29 mouse cellular contexts compared by ENCODE assay signal in genomic region chr4:129097006-129097405, GRCm38 (mm10). TPM values are rescaled to one million over a fixed set of nuclear protein-coding genes. Genes with fewer than 3 reads are reported as not detected.
DNase-seq lines count a peak whose midpoint lies in the region; ATAC-seq and TF ChIP-seq lines count a peak whose summit lies in the region.
"Had no signal": no experiment of that assay in that cellular context is flagged by ENCODE, and none has a peak within 500 bp of the region (broad histone marks: within the 10 kb centered on the region; RNA-seq: fewer than 3 reads in every experiment).

No protein-coding gene starts in this region.

- no peak for DNase-seq in midbrain, postnatal 0 days (ENCODE audit: low spot score)
- DNase-seq in midbrain, embryonic 10.5 days (ENCODE audit: low spot score): no peak
- DNase-seq in ES-E14 (ENCODE audit: low read depth, low spot score): no peak
- peak; percentile 65 for DNase-seq in ZHBTc4 (ENCODE audit: low read depth, low spot score)
- DNase-seq in adrenal gland, adult 2 months: no peak
- no peak for DNase-seq in heart, postnatal 25 days (ENCODE audit: low spot score)
- DNase-seq: adrenal gland, postnatal 10 days; adrenal gland, postnatal 36 days; cerebellum, adult 18-20 months; cerebellum, adult 9-10 months; cerebellum, postnatal 14 days; forebrain, postnatal 0 days; gastrocnemius, adult 2 months; gastrocnemius, postnatal 14 days; heart, adult 11 months; heart, postnatal 10 days; heart, postnatal 4 days had no signal

- no peak overlapping the region for H3K27ac ChIP-seq in intestine, postnatal 0 days (ENCODE audit: low read depth, low read length)
- H3K27ac ChIP-seq in intestine, embryonic 16.5 days (ENCODE audit: low read length): no peak overlapping the region
- no peak overlapping the region for H3K27ac ChIP-seq in midbrain, postnatal 0 days (ENCODE audit: low read depth, low read length)
- H3K27ac ChIP-seq in midbrain, embryonic 10.5 days (replicated peaks): no peak overlapping the region
- H3K27ac ChIP-seq in ES-E14 (ENCODE audit: insufficient read depth, low read depth, low read length, poor library complexity, severe bottlenecking): no peak overlapping the region
- H3K27ac ChIP-seq: forebrain, embryonic 10.5 days; gastrocnemius, adult 2 months; heart, embryonic 15.5 days; hindbrain, embryonic 15.5 days; intestine, embryonic 15.5 days had no signal

- 78% methylated on average over 7 of the region's 7 CpGs for WGBS in intestine, postnatal 0 days
- WGBS in intestine, embryonic 16.5 days: 71% methylated on average over 7 of the region's 7 CpGs
- WGBS in midbrain, postnatal 0 days: 77% methylated on average over 7 of the region's 7 CpGs
- 81% methylated on average over 7 of the region's 7 CpGs for WGBS in midbrain, embryonic 10.5 days

- no peak overlapping the region for H3K4me2 ChIP-seq in intestine, postnatal 0 days (replicated peaks; ENCODE audit: low read depth)
- no peak overlapping the region for H3K4me2 ChIP-seq in intestine, embryonic 16.5 days (ENCODE audit: low read depth, low read length)
- no peak overlapping the region for H3K4me2 ChIP-seq in midbrain, postnatal 0 days (ENCODE audit: low read depth, low read length, poor library complexity, severe bottlenecking)
- H3K4me2 ChIP-seq: heart, embryonic 12.5 days; heart, embryonic 15.5 days; hindbrain, embryonic 15.5 days; intestine, embryonic 15.5 days had no signal

- no peaks in the 10 kb centered on the region for H3K4me1 ChIP-seq in intestine, postnatal 0 days (replicated peaks; ENCODE audit: control insufficient read depth, insufficient read depth, low read length)
- no peaks in the 10 kb centered on the region for H3K4me1 ChIP-seq in intestine, embryonic 16.5 days (ENCODE audit: control insufficient read depth, insufficient read depth, low read length)
- no peaks in the 10 kb centered on the region for H3K4me1 ChIP-seq in midbrain, postnatal 0 days (ENCODE audit: insufficient read depth, low read length)
- no peaks in the 10 kb centered on the region for H3K4me1 ChIP-seq in midbrain, embryonic 10.5 days
- H3K4me1 ChIP-seq in ES-E14 (ENCODE audit: control insufficient read depth in 2 of 2, insufficient read depth in 2 of 2, low read length in 2 of 2, poor library complexity in 1 of 2): no peaks in the 10 kb centered on the region
- H3K4me1 ChIP-seq: forebrain, embryonic 10.5 days; heart, embryonic 12.5 days; heart, embryonic 15.5 days; hindbrain, embryonic 15.5 days; intestine, embryonic 15.5 days had no signal

- no peak overlapping the region for H3K4me3 ChIP-seq in intestine, postnatal 0 days (ENCODE audit: low read depth, low read length)
- H3K4me3 ChIP-seq in intestine, embryonic 16.5 days (ENCODE audit: low read length): no peak overlapping the region
- no peak overlapping the region for H3K4me3 ChIP-seq in midbrain, postnatal 0 days (ENCODE audit: low read depth, low read length)
- no peak overlapping the region for H3K4me3 ChIP-seq in midbrain, embryonic 10.5 days
- no peak overlapping the region for H3K4me3 ChIP-seq in ES-E14 (ENCODE audit: insufficient read depth in 1 of 2, low read depth in 1 of 2, low read length in 2 of 2, poor library complexity in 1 of 2, severe bottlenecking in 1 of 2)
- H3K4me3 ChIP-seq: forebrain, embryonic 10.5 days; gastrocnemius, adult 2 months; heart, embryonic 12.5 days; heart, embryonic 15.5 days; hindbrain, embryonic 15.5 days; intestine, embryonic 15.5 days had no signal

- no peaks in the 10 kb centered on the region for H3K36me3 ChIP-seq in intestine, postnatal 0 days (ENCODE audit: control insufficient read depth, insufficient read depth)
- no peaks in the 10 kb centered on the region for H3K36me3 ChIP-seq in intestine, embryonic 16.5 days (ENCODE audit: control insufficient read depth, insufficient read depth, low read length)
- no peaks in the 10 kb centered on the region for H3K36me3 ChIP-seq in midbrain, postnatal 0 days (ENCODE audit: insufficient read depth, low read length)
- no peaks in the 10 kb centered on the region for H3K36me3 ChIP-seq in midbrain, embryonic 10.5 days
- no peaks in the 10 kb centered on the region for H3K36me3 ChIP-seq in ES-E14 (ENCODE audit: control insufficient read depth, insufficient read depth, low read length, poor library complexity, severe bottlenecking)
- H3K36me3 ChIP-seq: forebrain, embryonic 10.5 days; heart, embryonic 12.5 days; heart, embryonic 15.5 days; hindbrain, embryonic 15.5 days; intestine, embryonic 15.5 days had no signal

- no peak for ATAC-seq in intestine, postnatal 0 days
- ATAC-seq in intestine, embryonic 16.5 days: no peak
- ATAC-seq in midbrain, postnatal 0 days (ENCODE audit: low FRiP score): no peak
- ATAC-seq: activated CD4-positive, CD25-positive, alpha-beta regulatory T cell, adult 4 months; forebrain, embryonic 14.5 days; forebrain, postnatal 0 days; intestine, embryonic 15.5 days; Patski had no signal

- H3K9me3 ChIP-seq in intestine, postnatal 0 days (ENCODE audit: control insufficient read depth): no peaks in the 10 kb centered on the region
- no peaks in the 10 kb centered on the region for H3K9me3 ChIP-seq in intestine, embryonic 16.5 days (ENCODE audit: control insufficient read depth, low read length)
- H3K9me3 ChIP-seq in midbrain, postnatal 0 days (ENCODE audit: low read length): no peaks in the 10 kb centered on the region
- H3K9me3 ChIP-seq in midbrain, embryonic 10.5 days (replicated peaks): no peaks in the 10 kb centered on the region
- no peaks in the 10 kb centered on the region for H3K9me3 ChIP-seq in ES-E14 (ENCODE audit: control insufficient read depth, insufficient read depth, low read depth, low read length)
- H3K9me3 ChIP-seq: forebrain, embryonic 10.5 days; heart, embryonic 12.5 days; heart, embryonic 15.5 days; hindbrain, embryonic 15.5 days; intestine, embryonic 15.5 days had no signal

- in situ Hi-C loops in ES-E14 (cut with MboI; ENCODE audit: low sequenced_read_pairs in 2 of 2, unreplicated experiment in 2 of 2): no loop called here

- peak; percentile 41 for TF ChIP-seq CTCF in intestine, postnatal 0 days (IDR thresholded peaks at IDR 0.05; ENCODE audit: low read depth)
- TF ChIP-seq CTCF in midbrain, postnatal 0 days (IDR thresholded peaks at IDR 0.05): 0 out of 2 replicates have a peak, but pooled peaks have one; percentile 9

- H3K27me3 ChIP-seq in intestine, postnatal 0 days (replicated peaks; ENCODE audit: control insufficient read depth, insufficient read depth, low read length): no peaks in the 10 kb centered on the region
- no peaks in the 10 kb centered on the region for H3K27me3 ChIP-seq in intestine, embryonic 16.5 days (replicated peaks; ENCODE audit: control insufficient read depth, insufficient read depth, low read length)
- no peaks in the 10 kb centered on the region for H3K27me3 ChIP-seq in midbrain, postnatal 0 days (ENCODE audit: insufficient read depth, low read length)
- H3K27me3 ChIP-seq in midbrain, embryonic 10.5 days (ENCODE audit: low read depth, poor library complexity, severe bottlenecking): peaks cover 18% of the 10 kb centered on the region; the same call in 1 of the 2 replicates
- H3K27me3 ChIP-seq: hindbrain, embryonic 15.5 days; intestine, embryonic 15.5 days; Patski had no signal

- H3K9ac ChIP-seq in intestine, postnatal 0 days (ENCODE audit: low read depth, low read length): no peak overlapping the region
- H3K9ac ChIP-seq in intestine, embryonic 16.5 days (ENCODE audit: low read depth, low read length): no peak overlapping the region
- no peak overlapping the region for H3K9ac ChIP-seq in midbrain, postnatal 0 days (replicated peaks; ENCODE audit: low read length, poor library complexity, severe bottlenecking)
- no peak overlapping the region for H3K9ac ChIP-seq in ES-E14 (ENCODE audit: insufficient read depth, low read depth, low read length, poor library complexity, severe bottlenecking)
- H3K9ac ChIP-seq: forebrain, postnatal 0 days; heart, embryonic 12.5 days; heart, embryonic 15.5 days; hindbrain, embryonic 15.5 days; intestine, embryonic 15.5 days had no signal

- intact Hi-C loops in heart, postnatal 25 days (cut with DNase I): no loop called here

RNA-seq across cellular contexts. Expression of gene Tmem54, which starts 8.3 kb away (rescaled TPM):
- 363 and 366 TPM in 2 replicates for polyA plus RNA-seq in intestine, postnatal 0 days (2015; fragmentation: Nextera tagmentation; extraction: Ambion mirVana)
- 159 and 167 TPM in 2 replicates for polyA plus RNA-seq in intestine, embryonic 16.5 days (2015; fragmentation: Nextera tagmentation; extraction: Ambion mirVana)
- total RNA-seq in midbrain, postnatal 0 days (2014; rRNA removed): 0.99 TPM in 1 of 2 replicates, not detected in the other
- polyA plus RNA-seq in midbrain, postnatal 0 days (2015; fragmentation: Nextera tagmentation; extraction: Ambion mirVana): 0.21 TPM in 1 of 2 replicates, not detected in the other
- 1.0 and 2.1 TPM in 2 replicates for polyA plus RNA-seq in midbrain, embryonic 10.5 days (2016; fragmentation: Nextera tagmentation; extraction: Ambion mirVana)
- 10.0 and 18.8 TPM in 2 replicates for total RNA-seq in ES-E14 (2012; rRNA removed)
- not detected for total RNA-seq in adrenal gland, adult 2 months (2021)
- polyA plus RNA-seq in adrenal gland, adult 2 months (2012; rRNA removed): not detected in 2 replicates
- not detected for total RNA-seq in heart, postnatal 25 days (2021)
- total RNA-seq: adrenal gland, postnatal 10 days; adrenal gland, postnatal 36 days; forebrain, postnatal 0 days; gastrocnemius, adult 2 months; gastrocnemius, postnatal 14 days; heart, adult 8-10 months; heart, postnatal 10 days; heart, postnatal 4 days had no signal
- polyA plus RNA-seq: activated CD4-positive, CD25-positive, alpha-beta regulatory T cell, adult 4 months; forebrain, embryonic 14.5 days; forebrain, postnatal 0 days; frontal cortex, adult 2 months; hindbrain, embryonic 15.5 days; Patski had no signal

RNA-seq across cellular contexts. Expression of gene Hpca, which starts 24.8 kb away (rescaled TPM):
- polyA plus RNA-seq in intestine, postnatal 0 days (2015; fragmentation: Nextera tagmentation; extraction: Ambion mirVana): 3.9 and 4.6 TPM in 2 replicates
- 4.0 and 4.5 TPM in 2 replicates for polyA plus RNA-seq in intestine, embryonic 16.5 days (2015; fragmentation: Nextera tagmentation; extraction: Ambion mirVana)
- 282 and 292 TPM in 2 replicates for total RNA-seq in midbrain, postnatal 0 days (2014; rRNA removed)
- 217 and 238 TPM in 2 replicates for polyA plus RNA-seq in midbrain, postnatal 0 days (2015; fragmentation: Nextera tagmentation; extraction: Ambion mirVana)
- 1.4 and 2.4 TPM in 2 replicates for polyA plus RNA-seq in midbrain, embryonic 10.5 days (2016; fragmentation: Nextera tagmentation; extraction: Ambion mirVana)
- 4.4 and 6.1 TPM in 2 replicates for total RNA-seq in ES-E14 (2012; rRNA removed)
- total RNA-seq in adrenal gland, adult 2 months (2021): 1 to 10 TPM in 1 of 2 experiments, under 1 TPM in 1; 0.66 to 1.1 TPM
- 1.4 and 2.6 TPM in 2 replicates for polyA plus RNA-seq in adrenal gland, adult 2 months (2012; rRNA removed)
- not detected for total RNA-seq in heart, postnatal 25 days (2021)
- total RNA-seq: gastrocnemius, adult 2 months had no signal
- polyA plus RNA-seq: activated CD4-positive, CD25-positive, alpha-beta regulatory T cell, adult 4 months; Patski had no signal

RNA-seq across cellular contexts. Expression of gene Rnf19b, which starts 38.9 kb away (rescaled TPM):
- 11.0 and 12.2 TPM in 2 replicates for polyA plus RNA-seq in intestine, postnatal 0 days (2015; fragmentation: Nextera tagmentation; extraction: Ambion mirVana)
- 5.6 and 7.0 TPM in 2 replicates for polyA plus RNA-seq in intestine, embryonic 16.5 days (2015; fragmentation: Nextera tagmentation; extraction: Ambion mirVana)
- total RNA-seq in midbrain, postnatal 0 days (2014; rRNA removed): 138 and 160 TPM in 2 replicates
- polyA plus RNA-seq in midbrain, postnatal 0 days (2015; fragmentation: Nextera tagmentation; extraction: Ambion mirVana): 34.8 and 40.2 TPM in 2 replicates
- polyA plus RNA-seq in midbrain, embryonic 10.5 days (2016; fragmentation: Nextera tagmentation; extraction: Ambion mirVana): 7.1 and 9.0 TPM in 2 replicates
- total RNA-seq in ES-E14 (2012; rRNA removed): 47.1 and 66.7 TPM in 2 replicates
- 10 to 100 TPM; 33.4 to 39.6 TPM for total RNA-seq in adrenal gland, adult 2 months (2021)
- polyA plus RNA-seq in adrenal gland, adult 2 months (2012; rRNA removed): 69.1 and 74.7 TPM in 2 replicates
- total RNA-seq in heart, postnatal 25 days (2021): 10 to 100 TPM; 21.8 to 21.9 TPM

RNA-seq across cellular contexts. Expression of gene Fndc5, which starts 39.8 kb away (rescaled TPM):
- polyA plus RNA-seq in intestine, postnatal 0 days (2015; fragmentation: Nextera tagmentation; extraction: Ambion mirVana): 14.5 and 15.4 TPM in 2 replicates
- polyA plus RNA-seq in intestine, embryonic 16.5 days (2015; fragmentation: Nextera tagmentation; extraction: Ambion mirVana): 1.5 and 2.2 TPM in 2 replicates
- total RNA-seq in midbrain, postnatal 0 days (2014; rRNA removed): 22.5 and 36.3 TPM in 2 replicates
- polyA plus RNA-seq in midbrain, postnatal 0 days (2015; fragmentation: Nextera tagmentation; extraction: Ambion mirVana): 14.6 and 16.1 TPM in 2 replicates
- polyA plus RNA-seq in midbrain, embryonic 10.5 days (2016; fragmentation: Nextera tagmentation; extraction: Ambion mirVana): 0.50 and 0.78 TPM in 2 replicates
- 1.2 and 1.5 TPM in 2 replicates for total RNA-seq in ES-E14 (2012; rRNA removed)
- 1 to 10 TPM; 3.1 to 7.4 TPM for total RNA-seq in adrenal gland, adult 2 months (2021)
- 2.6 and 5.7 TPM in 2 replicates for polyA plus RNA-seq in adrenal gland, adult 2 months (2012; rRNA removed)
- 100 to 1,000 TPM; 325 TPM for total RNA-seq in heart, postnatal 25 days (2021)
- polyA plus RNA-seq: Patski had no signal

Comparison
In these comparisons a context has a peak if more than half of its experiments do, and no peak if none do; other contexts are left out.
1. RNA of gene Hpca, which starts 24.8 kb away (polyA plus RNA-seq): 217 to 238 TPM in midbrain, postnatal 0 days; 3.9 to 4.6 TPM in intestine, postnatal 0 days, 4.0 to 4.5 TPM in intestine, embryonic 16.5 days, 1.4 to 2.4 TPM in midbrain, embryonic 10.5 days and 1.4 to 2.6 TPM in adrenal gland, adult 2 months; every median in the first group is over 10 times any median in the second.
2. RNA of gene Tmem54, which starts 8.3 kb away (polyA plus RNA-seq): 363 to 366 TPM in intestine, postnatal 0 days and 159 to 167 TPM in intestine, embryonic 16.5 days; 1.0 to 2.1 TPM in midbrain, embryonic 10.5 days, 0.21 TPM in midbrain, postnatal 0 days and not detected in adrenal gland, adult 2 months; every median in the first group is over 10 times any median in the second.